Mouse (Mus musculus) liver, postnatal 0 days (tissue): ENCODE data around the gene Klrb1. TPM values are rescaled to one million over a fixed set of nuclear protein-coding genes. Genes with fewer than 3 reads are reported as not detected.

Experiments used
- ATAC-seq: fragments of 200-750 bp; cut with Nextera tagmentation; 2 replicates; pipeline ENCODE4 v1.8.0; 2017; ENCODE audit warnings: mild to moderate bottlenecking, moderate library complexity
- DNase-seq: peaks from one replicate; pipeline ENCODE4 v3.0.0-alpha.2; 2016
- H3K27ac ChIP-seq: fragments of 300-500 bp; sonication (generic); 2 replicates; pipeline ENCODE4 v1.5.1; 2014; ENCODE audit warnings: antibody characterized with exemption, moderate library complexity, mild to moderate bottlenecking, low read depth
- H3K27me3 ChIP-seq: fragments of 300-500 bp; sonication (generic); 2 replicates; pipeline ENCODE4 v1.6.1; 2014; ENCODE audit warnings: low read length, control low read depth, mixed read lengths; ENCODE audit not compliant: insufficient read depth
- H3K36me3 ChIP-seq: fragments of 300-500 bp; sonication (generic); replicated peaks from 2 replicates; pipeline ENCODE4 v1.6.1; 2014; ENCODE audit warnings: mild to moderate bottlenecking, control low read depth, low read length, moderate library complexity, mixed read lengths; ENCODE audit not compliant: insufficient read depth
- H3K4me1 ChIP-seq: fragments of 300-500 bp; sonication (generic); 2 replicates; pipeline ENCODE4 v1.6.1; 2014; ENCODE audit warnings: antibody characterized with exemption, mild to moderate bottlenecking, control low read depth; ENCODE audit not compliant: insufficient read depth
- H3K4me2 ChIP-seq: fragments of 300-500 bp; sonication (generic); 2 replicates; pipeline ENCODE4 v1.6.1; 2014; ENCODE audit warnings: low read depth, mild to moderate bottlenecking, low read length, moderate library complexity, mixed read lengths
- H3K4me3 ChIP-seq: fragments of 300-500 bp; sonication (generic); 2 replicates; pipeline ENCODE4 v1.5.1; 2014; ENCODE audit warnings: low read depth, low read length
- H3K9ac ChIP-seq: fragments of 300-500 bp; sonication (generic); replicated peaks from 2 replicates; pipeline ENCODE4 v1.6.1; 2014; ENCODE audit warnings: mild to moderate bottlenecking, moderate library complexity
- H3K9me3 ChIP-seq: fragments of 300-500 bp; sonication (generic); 2 replicates; pipeline ENCODE4 v1.6.1; 2016; ENCODE audit warnings: mild to moderate bottlenecking, control low read depth, low read length, mixed read lengths
- CTCF ChIP-seq: sonication (generic); IDR thresholded peaks from 2 replicates; pipeline ENCODE4 v1.5.1; 2016; ENCODE audit warnings: antibody characterized with exemption, low read depth
- EP300 ChIP-seq: IDR thresholded peaks from 2 replicates; pipeline ENCODE4 v1.6.1; 2016; ENCODE audit warnings: antibody characterized with exemption, low read depth, mild to moderate bottlenecking
- WGBS: fragments of 180-500 bp; shearing (Covaris S2); extraction: QIAGEN DNeasy Blood & Tissue Kit; methylation state at CpG from one replicate; pipeline ENCODE4 v1.1.7; 2014; ENCODE audit not compliant: insufficient replicate concordance; 5-methylcytosine and 5-hydroxymethylcytosine counted together
- polyA plus RNA-seq: library from polyadenylated mRNA; unstranded; fragments of >200 nt; fragmentation: Nextera tagmentation; extraction: Ambion mirVana; gene quantifications from 2 replicates; pipeline ENCODE4 v1.2.1, GENCODE M21; 2015

Klrb1 gene
- polyA plus RNA-seq, 1 experiment from 2014 or later: not detected

DNA sequence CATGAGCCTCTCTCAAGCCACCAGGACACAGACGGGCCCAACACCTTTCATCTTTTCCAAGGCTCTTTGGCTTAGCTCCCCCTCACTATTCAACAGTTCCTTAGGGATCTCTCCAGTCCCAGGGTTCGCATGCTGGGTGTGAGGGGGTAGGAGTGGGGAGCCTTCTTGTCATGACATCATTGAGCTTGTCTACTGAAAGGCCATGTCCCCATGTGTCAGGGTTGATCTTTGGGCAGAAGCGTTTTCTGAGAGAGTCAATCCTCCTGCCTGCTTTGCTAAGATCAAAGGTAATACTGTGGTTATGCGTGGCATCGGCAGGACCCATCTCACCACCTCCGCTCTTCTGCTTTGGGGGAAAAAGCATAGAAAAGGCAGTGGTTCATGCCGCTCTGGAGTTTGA, 14.6 kb upstream of the Klrb1 start:
- H3K9me3 ChIP-seq: no peaks in the 10 kb centered on the region
- ATAC-seq (no peak), DNase-seq (no peak)
- H3K4me2 ChIP-seq: no peak overlapping the region
- H3K4me3 ChIP-seq: no peak overlapping the region
- H3K9ac ChIP-seq: no peak overlapping the region
- H3K36me3 ChIP-seq: no peaks in the 10 kb centered on the region
- 86% methylated on average over 7 of the region's 7 CpGs for WGBS
- no peaks in the 10 kb centered on the region for H3K27me3 ChIP-seq
- no peaks in the 10 kb centered on the region for H3K4me1 ChIP-seq
- TF ChIP-seq CTCF: no peak
- no peak for TF ChIP-seq EP300
- no peak overlapping the region for H3K27ac ChIP-seq

- Histone ChIP-seq H3K27ac (no peak overlapping the region), H3K4me1 (no peaks in the 10 kb centered on the region), H3K9me3 (no peaks in the 10 kb centered on the region), H3K4me2 (no peak overlapping the region), H3K27me3 (no peaks in the 10 kb centered on the region), H3K4me3 (no peak overlapping the region), H3K36me3 (no peaks in the 10 kb centered on the region), H3K9ac (no peak overlapping the region)
- ATAC-seq (no peak), DNase-seq (no peak)
- TF ChIP-seq CTCF: peak; percentile 58
- no peak for TF ChIP-seq EP300
These were observed 13.2 kb upstream of the Klrb1 start for GRCm38 (mm10) chr6:128736100-128736499.

- no peak for TF ChIP-seq CTCF
- TF ChIP-seq EP300: no peak
These were observed 12.0 kb upstream of the Klrb1 start for GRCm38 (mm10) chr6:128734896-128735295.

DNA sequence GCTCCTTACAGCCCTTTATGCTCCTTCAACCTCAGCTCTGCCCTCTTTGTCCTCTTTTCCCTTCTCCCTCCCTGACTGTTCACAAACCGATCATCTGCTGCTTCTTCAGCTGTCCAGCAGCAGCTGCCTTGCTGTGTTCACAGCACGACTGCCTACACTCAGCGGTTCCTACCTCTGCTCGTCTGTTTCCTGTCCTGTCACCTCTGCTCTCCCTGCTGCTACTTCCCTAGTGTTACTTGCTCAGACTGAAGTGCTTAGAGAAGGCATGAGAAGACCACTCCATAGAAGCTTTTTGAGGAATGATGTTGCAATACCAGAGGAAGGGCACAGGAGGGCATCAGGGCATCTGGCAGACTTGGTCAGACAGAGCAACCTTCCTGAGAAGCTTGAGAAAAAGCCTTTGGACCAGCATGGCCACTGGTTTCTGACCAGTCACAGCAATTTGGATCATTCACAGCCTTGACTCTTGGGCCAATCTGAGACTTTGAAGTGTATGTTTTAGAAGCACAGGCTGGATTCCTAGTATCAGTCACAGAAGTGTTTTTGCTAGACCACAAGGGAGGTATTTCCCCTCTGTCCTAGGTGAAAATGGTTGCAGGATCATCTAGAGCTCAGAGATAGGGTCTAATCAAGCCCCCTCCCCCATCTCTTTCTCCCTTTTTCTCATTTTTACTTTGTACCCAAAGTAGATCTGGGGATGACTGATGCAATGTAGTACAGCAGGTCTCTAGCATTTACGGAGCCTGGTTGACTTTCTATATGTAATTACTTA, 11.2 kb upstream of the Klrb1 start:
- no peak for DNase-seq
- ATAC-seq: no peak
- WGBS: 39% methylated on average over 5 of the region's 5 CpGs
- Histone ChIP-seq H3K36me3 (no peaks in the 10 kb centered on the region), H3K27ac (no peak overlapping the region), H3K4me2 (no peak overlapping the region), H3K4me3 (no peak overlapping the region), H3K27me3 (no peaks in the 10 kb centered on the region), H3K4me1 (no peaks in the 10 kb centered on the region), H3K9ac (no peak overlapping the region), H3K9me3 (no peaks in the 10 kb centered on the region)
- TF ChIP-seq EP300 (no peak), CTCF (no peak)

More at GRCm38 (mm10) chr6:128734896-128735295, 12.0 kb upstream of the Klrb1 start:
- H3K27ac ChIP-seq: no peak overlapping the region
- no peak overlapping the region for H3K9ac ChIP-seq
- no peak overlapping the region for H3K4me3 ChIP-seq
- no peaks in the 10 kb centered on the region for H3K27me3 ChIP-seq
- H3K4me2 ChIP-seq: no peak overlapping the region
- no peak for DNase-seq
- no peak for ATAC-seq
- H3K4me1 ChIP-seq: no peaks in the 10 kb centered on the region
- H3K36me3 ChIP-seq: no peaks in the 10 kb centered on the region
- no peaks in the 10 kb centered on the region for H3K9me3 ChIP-seq

DNA sequence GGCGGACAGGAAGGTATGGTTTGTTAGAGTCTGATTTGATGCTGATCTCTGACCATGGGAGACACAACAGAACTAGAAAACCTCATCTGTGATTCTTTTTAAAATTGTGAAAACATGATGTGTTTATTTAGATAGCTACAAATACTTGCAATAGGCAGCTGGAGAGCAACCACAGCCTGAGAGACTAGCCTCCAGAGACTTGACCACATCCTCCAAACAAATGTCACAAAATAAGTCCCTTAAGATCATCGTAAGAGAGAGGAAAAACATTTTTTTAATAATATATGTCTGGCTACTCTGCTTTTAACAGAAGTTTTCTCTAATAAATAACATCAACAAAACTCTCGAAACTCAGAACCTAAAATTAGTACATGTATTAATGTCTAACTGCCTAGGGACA, 9.2 kb upstream of the Klrb1 start:
- Histone ChIP-seq H3K9me3 (no peaks in the 10 kb centered on the region), H3K9ac (no peak overlapping the region), H3K4me1 (no peaks in the 10 kb centered on the region), H3K27ac (peak overlapping the region; percentile 48; the same call in 1 of the 2 replicates), H3K27me3 (no peaks in the 10 kb centered on the region), H3K4me2 (no peak overlapping the region), H3K4me3 (no peak overlapping the region), H3K36me3 (no peaks in the 10 kb centered on the region)
- ATAC-seq (no peak), DNase-seq (no peak)
- 58% methylated on average over 3 of the region's 3 CpGs for WGBS
- TF ChIP-seq EP300: no peak

DNA sequence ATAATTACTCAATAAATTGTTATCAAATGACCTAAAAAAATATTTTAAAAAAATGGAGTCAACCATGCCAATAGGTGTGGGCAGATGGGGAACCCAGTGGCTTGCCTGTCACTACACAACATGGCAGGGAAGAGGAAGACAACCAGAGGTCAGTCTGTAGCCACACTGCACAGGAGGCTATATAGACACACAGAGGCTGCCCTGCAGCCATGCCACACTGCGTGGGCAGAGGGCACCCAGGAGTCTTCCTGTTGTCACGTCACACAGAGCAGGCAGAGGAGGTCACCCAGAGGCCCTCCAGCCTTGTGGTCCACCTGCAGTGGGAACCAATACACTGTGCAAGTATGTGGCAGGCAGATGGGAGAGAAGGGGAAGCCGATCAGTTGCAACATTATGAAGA, 21.2 kb downstream of the Klrb1 start:
- DNase-seq: no peak
- 61% methylated on average over 3 of the region's 3 CpGs for WGBS
- no peak for ATAC-seq
- TF ChIP-seq CTCF: no peak
- no peak for TF ChIP-seq EP300
- Histone ChIP-seq H3K27me3 (no peaks in the 10 kb centered on the region), H3K4me3 (no peak overlapping the region), H3K4me1 (no peaks in the 10 kb centered on the region), H3K9me3 (no peaks in the 10 kb centered on the region), H3K27ac (no peak overlapping the region), H3K36me3 (no peaks in the 10 kb centered on the region), H3K4me2 (no peak overlapping the region), H3K9ac (no peak overlapping the region)

DNA sequence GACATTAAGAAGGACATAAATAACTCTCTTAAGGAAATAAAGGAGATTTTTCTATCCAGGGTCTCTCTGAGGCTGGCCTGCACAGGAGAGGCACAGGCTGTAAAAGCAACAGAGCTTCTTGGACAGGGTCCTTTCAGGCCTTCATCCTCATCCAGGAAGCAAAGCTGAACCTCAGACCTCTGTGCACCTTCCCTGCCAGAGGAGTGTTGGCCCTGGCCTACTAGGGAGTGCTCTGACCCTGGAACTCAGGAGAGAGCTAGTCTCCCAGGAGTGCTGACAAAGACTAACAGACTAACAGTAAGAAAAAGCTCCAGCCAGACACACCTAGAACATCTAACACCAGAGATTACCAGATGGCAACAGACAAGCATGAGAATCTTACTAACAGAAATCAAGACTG, 43.3 kb downstream of the Klrb1 start:
- Histone ChIP-seq H3K36me3 (no peaks in the 10 kb centered on the region), H3K4me3 (no peak overlapping the region), H3K4me1 (no peaks in the 10 kb centered on the region), H3K27ac (no peak overlapping the region), H3K9ac (no peak overlapping the region), H3K27me3 (no peaks in the 10 kb centered on the region), H3K4me2 (no peak overlapping the region), H3K9me3 (no peaks in the 10 kb centered on the region)
- no peak for DNase-seq
- TF ChIP-seq CTCF (no peak), EP300 (no peak)
- no peak for ATAC-seq
